ENCODE assay signal across 19 mouse cellular contexts in genomic region chr2:167754929-167755551, GRCm38 (mm10).
DNase-seq lines count a peak whose midpoint lies in the region; ATAC-seq lines count a peak whose summit lies in the region.
"Had no signal": no experiment of that assay in that cellular context is flagged by ENCODE, and none has a peak within 500 bp of the region (broad histone marks: within the 10 kb centered on the region; RNA-seq: fewer than 3 reads in every experiment).

No protein-coding gene starts in this region.

- no peak overlapping the region for H3K4me3 ChIP-seq in heart, embryonic 10.5 days
- H3K4me3 ChIP-seq in megakaryocyte, embryonic 14.5 days (replicated peaks) = peak overlapping the region; percentile 35
- H3K4me3 ChIP-seq: heart, adult 2 months; hindbrain, embryonic 10.5 days; limb, embryonic 15.5 days; midbrain, embryonic 15.5 days had no signal

- no peaks in the 10 kb centered on the region for H3K36me3 ChIP-seq in heart, embryonic 10.5 days
- H3K36me3 ChIP-seq in megakaryocyte, embryonic 14.5 days (replicated peaks; ENCODE audit: low read length) = no peaks in the 10 kb centered on the region
- H3K36me3 ChIP-seq: hindbrain, embryonic 10.5 days; limb, embryonic 15.5 days; midbrain, embryonic 15.5 days had no signal

- H3K27me3 ChIP-seq in heart, embryonic 10.5 days (ENCODE audit: insufficient read depth, poor library complexity, severe bottlenecking) = no peaks in the 10 kb centered on the region
- H3K27me3 ChIP-seq in megakaryocyte, embryonic 14.5 days (replicated peaks) = no peaks in the 10 kb centered on the region
- H3K27me3 ChIP-seq: limb, embryonic 15.5 days; midbrain, embryonic 15.5 days had no signal

- ATAC-seq in megakaryocyte, adult 5-6 weeks (ENCODE audit: poor library complexity, severe bottlenecking) = no peak
- ATAC-seq: forebrain, embryonic 14.5 days; inflammation-experienced regulatory T-cells, adult 6 months; midbrain, embryonic 15.5 days had no signal

- H3K9me3 ChIP-seq in heart, embryonic 10.5 days = no peaks in the 10 kb centered on the region
- no peaks in the 10 kb centered on the region for H3K9me3 ChIP-seq in megakaryocyte, embryonic 14.5 days
- H3K9me3 ChIP-seq: hindbrain, embryonic 10.5 days; limb, embryonic 15.5 days; midbrain, embryonic 15.5 days had no signal

- WGBS in heart, embryonic 10.5 days = 56% methylated on average over 22 of the region's 22 CpGs

- H3K4me1 ChIP-seq in heart, embryonic 10.5 days = peaks cover 62% of the 10 kb centered on the region
- peaks cover 91% of the 10 kb centered on the region for H3K4me1 ChIP-seq in megakaryocyte, embryonic 14.5 days
- H3K4me1 ChIP-seq: midbrain, embryonic 15.5 days had no signal

- DNase-seq in heart, embryonic 10.5 days (ENCODE audit: low spot score) = no peak
- DNase-seq in heart, adult 18-20 months = no peak
- DNase-seq in spleen, adult 18-20 months = peak; percentile 74 to 81
- no peak for DNase-seq in embryo, embryonic 10 days (ENCODE audit: low spot score)
- no peak for DNase-seq in thymus, postnatal 4 days
- DNase-seq: adrenal gland, adult 2 months; cerebellum, adult 8-10 months; embryo, embryonic 11 days; heart, adult 2 months; lung, postnatal 36 days; right cerebral cortex, postnatal 14 days; thymus, postnatal 25 days had no signal

- peak overlapping the region; percentile 67 for H3K27ac ChIP-seq in heart, embryonic 10.5 days
- H3K27ac ChIP-seq: heart, adult 2 months; limb, embryonic 15.5 days; midbrain, embryonic 15.5 days had no signal

Comparison
In these comparisons a context has a peak if more than half of its experiments do, and no peak if none do; other contexts are left out.
1. DNase-seq: peak in spleen, adult 18-20 months (2 of 2); none in heart, embryonic 10.5 days (single experiment), heart, adult 18-20 months (0 of 2), embryo, embryonic 10 days (single experiment) and thymus, postnatal 4 days (single experiment).